Mouse (Mus musculus) left cerebral cortex, postnatal 25 days (tissue): Measurements from ENCODE around the gene Prss23. TPM values are rescaled to one million over a fixed set of nuclear protein-coding genes. Genes with fewer than 3 reads are reported as not detected.

Experiments
- DNase-seq, 2 experiments: peaks; one replicate each; pipeline ENCODE4 v3.0.0; 2022; ENCODE audit warnings: low spot score in 2 of 2, mixed read lengths in 1 of 2
- intact Hi-C: fragments of 180-260 bp; cut with DNase I; formaldehyde crosslinking; loops from one replicate; pipeline ENCODE4 v1.15.1; 2025
- total RNA-seq, 2 experiments: library from RNA; stranded (reverse); gene quantifications; 2 replicates each; pipeline ENCODE4 v1.2.3; 2021

Gene Prss23
- total RNA-seq, 2 experiments from 2014 or later: 18.2 to 19.0 TPM

- intact Hi-C loops: loop anchor here (5.0 kb wide), 1 partner anchor 115 kb away; the partner anchor contains the start of gene Me3
- no peak for DNase-seq
Measured at GRCm38 (mm10) chr7:89516551-89517459, 10.2 kb downstream of the Prss23 start.

- DNase-seq: peak in 1 of 2 experiments; percentile 74
- intact Hi-C loops: loop anchor here (5.0 kb wide), 1 partner anchor 155 kb away; no protein-coding TSS in a partner anchor
Measured at GRCm38 (mm10) chr7:89511921-89512514, 15.0 kb downstream of the Prss23 start.

GRCm38 (mm10) chr7:89508672-89509071 lies 18.3 kb downstream of the Prss23 start:
- intact Hi-C loops: no loop called here
- no peak for DNase-seq

- DNase-seq: peak; percentile 64 to 94
- intact Hi-C loops: loop anchor here (1.0 to 5.0 kb wide), 4 partner anchors 12 to 408 kb away; no protein-coding TSS in a partner anchor
Measured at GRCm38 (mm10) chr7:89499516-89500307, 27.3 kb downstream of the Prss23 start.

- intact Hi-C loops: no loop called here
- DNase-seq: no peak
Measured at GRCm38 (mm10) chr7:89483769-89484568, 43.0 kb downstream of the Prss23 start.

GRCm38 (mm10) chr7:89481723-89482122 lies 45.3 kb downstream of the Prss23 start:
- DNase-seq: no peak
- intact Hi-C loops: no loop called here

GRCm38 (mm10) chr7:89478490-89478889 lies 48.5 kb downstream of the Prss23 start:
- no peak for DNase-seq
- intact Hi-C loops: loop anchor here (5.0 to 10.0 kb wide), 2 partner anchors 366 to 429 kb away; no protein-coding TSS in a partner anchor

GRCm38 (mm10) chr7:89477294-89477999 lies 49.5 kb downstream of the Prss23 start:
- intact Hi-C loops: loop anchor here (5.0 to 10.0 kb wide), 2 partner anchors 367 to 430 kb away; no protein-coding TSS in a partner anchor
- peak; percentile 62 to 86 for DNase-seq

GRCm38 (mm10) chr7:89473442-89473841 lies 53.5 kb downstream of the Prss23 start:
- intact Hi-C loops: loop anchor here (1.0 to 10.0 kb wide), 2 partner anchors 36 to 371 kb away; no protein-coding TSS in a partner anchor
- DNase-seq: peak in 1 of 2 experiments; percentile 32

GRCm38 (mm10) chr7:89463775-89464592 lies 63.0 kb downstream of the Prss23 start:
- intact Hi-C loops: no loop called here
- peak in 1 of 2 experiments; percentile 33 for DNase-seq

GRCm38 (mm10) chr7:89463246-89463645 lies 63.7 kb downstream of the Prss23 start:
- DNase-seq: no peak
- intact Hi-C loops: no loop called here

GRCm38 (mm10) chr7:89462646-89463207 lies 64.3 kb downstream of the Prss23 start:
- intact Hi-C loops: no loop called here
- no peak for DNase-seq

- intact Hi-C loops: no loop called here
- DNase-seq: no peak
Measured at GRCm38 (mm10) chr7:89461351-89461750, 65.6 kb downstream of the Prss23 start.

- intact Hi-C loops: no loop called here
- no peak for DNase-seq
Measured at GRCm38 (mm10) chr7:89460911-89461310, 66.1 kb downstream of the Prss23 start.

GRCm38 (mm10) chr7:89459691-89460090 lies 67.3 kb downstream of the Prss23 start:
- intact Hi-C loops: no loop called here
- DNase-seq: no peak
